Mouse (Mus musculus) c-Kit-positive CD71-negative TER-119-negative erythroid progenitor cells, embryonic 14.5 days (primary cell): ENCODE results near the gene Adamts4.
A peak's percentile ranks its signal among the peaks of the same experiment; 100 is the strongest.
"Not testable (repeated sequence)": the region's sequence is repeated elsewhere in the genome, so short reads cannot be mapped to it uniquely, and the experiment has no call there.

ENCODE experiments used
- DNase-seq: peaks from one replicate; pipeline ENCODE4 v3.0.0-alpha.2; 2013; ENCODE audit warnings: low read depth

The Adamts4 gene

DNA sequence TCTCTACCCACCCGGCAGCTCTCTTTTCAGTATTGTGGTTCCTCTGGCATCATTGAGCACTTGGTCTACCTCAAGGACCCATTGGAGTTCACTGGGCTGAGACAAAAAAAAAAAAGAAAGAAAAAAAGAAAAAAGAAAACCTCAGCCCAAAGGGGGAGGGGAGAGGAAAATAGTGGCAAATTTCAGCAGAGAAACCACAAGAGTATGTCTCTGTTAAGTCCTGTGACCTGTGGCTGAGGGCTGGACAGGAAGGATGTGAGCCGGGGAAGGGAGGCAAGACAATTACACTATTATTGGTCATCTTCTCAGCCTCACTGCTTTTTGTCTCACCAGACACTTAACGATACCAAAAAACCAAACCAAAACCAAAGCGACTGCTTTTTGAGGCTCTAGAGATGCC, 18.4 kb upstream of the Adamts4 start:
- no peak for DNase-seq

DNA sequence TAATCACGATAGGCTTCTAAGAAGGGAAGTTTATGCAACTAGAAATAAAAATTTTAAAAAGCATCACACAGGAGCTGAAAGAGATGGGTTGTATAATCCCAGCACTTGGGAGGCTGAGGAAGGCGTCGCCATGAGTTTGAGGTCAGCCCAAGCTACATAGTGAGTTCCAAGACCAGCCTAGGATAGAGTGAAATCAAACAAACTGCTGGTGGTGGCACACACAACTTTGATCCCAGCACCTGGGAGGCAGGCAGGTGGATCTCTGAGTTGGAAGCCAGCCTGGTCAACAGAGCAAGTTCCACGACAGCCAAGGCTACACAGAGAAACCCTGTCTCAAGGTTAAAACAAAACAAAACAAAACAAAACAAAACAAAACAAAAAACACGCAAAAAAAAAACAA, 17.9 kb upstream of the Adamts4 start:
- no peak for DNase-seq

- no peak for DNase-seq
Observed at GRCm38 (mm10) chr1:171232800-171233730, 17.2 kb upstream of the Adamts4 start.

GRCm38 (mm10) chr1:171234126-171234525, 16.1 kb upstream of the Adamts4 start, which contains the start of gene Fcer1g:
Gene Fcer1g, minus strand, starts transcription at chr1:171234365.
- no peak for DNase-seq

GRCm38 (mm10) chr1:171234538-171234937, 15.7 kb upstream of the Adamts4 start:
- no peak for DNase-seq

GRCm38 (mm10) chr1:171235791-171236190, 14.4 kb upstream of the Adamts4 start:
- no peak for DNase-seq

- no peak for DNase-seq
Observed at GRCm38 (mm10) chr1:171237438-171237837, 12.8 kb upstream of the Adamts4 start.

- no peak for DNase-seq
Observed at GRCm38 (mm10) chr1:171238463-171238862, 11.8 kb upstream of the Adamts4 start.

DNA sequence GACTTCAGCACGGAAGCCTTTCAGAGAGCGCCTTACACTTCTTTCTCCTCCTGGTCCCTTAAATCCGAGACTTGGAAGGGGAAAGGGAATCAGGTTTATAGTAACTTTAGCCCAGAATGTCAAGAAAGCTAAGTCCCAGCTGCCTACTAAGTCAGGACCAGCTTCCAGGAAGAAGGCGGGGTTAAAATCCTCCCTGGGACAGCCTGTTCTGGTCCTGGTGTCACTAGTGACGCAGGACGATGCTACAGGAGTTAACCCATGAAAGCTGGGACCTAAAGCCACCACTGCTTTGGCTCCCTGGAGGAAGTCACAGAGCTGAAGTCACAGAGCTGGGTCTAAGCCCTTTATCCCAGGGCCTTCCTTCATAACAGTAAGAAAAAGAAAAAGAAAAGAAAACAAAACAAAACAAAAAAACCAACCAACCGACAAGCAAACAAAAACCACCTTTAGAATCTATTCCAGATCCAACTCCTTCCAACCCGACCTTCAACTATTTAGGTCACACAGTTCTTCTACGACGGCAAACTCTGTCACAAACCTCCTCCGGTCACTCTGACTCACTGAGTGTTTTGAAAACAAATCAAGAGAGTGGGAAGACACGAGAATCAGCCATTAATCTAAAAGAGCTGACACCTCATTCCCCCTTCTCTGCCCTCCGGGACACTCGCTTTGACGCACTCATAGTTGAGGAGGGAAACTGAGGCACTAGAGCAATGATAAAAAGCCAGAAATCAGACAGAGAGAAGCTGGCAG, 10.1 kb upstream of the Adamts4 start:
- no peak for DNase-seq

DNA sequence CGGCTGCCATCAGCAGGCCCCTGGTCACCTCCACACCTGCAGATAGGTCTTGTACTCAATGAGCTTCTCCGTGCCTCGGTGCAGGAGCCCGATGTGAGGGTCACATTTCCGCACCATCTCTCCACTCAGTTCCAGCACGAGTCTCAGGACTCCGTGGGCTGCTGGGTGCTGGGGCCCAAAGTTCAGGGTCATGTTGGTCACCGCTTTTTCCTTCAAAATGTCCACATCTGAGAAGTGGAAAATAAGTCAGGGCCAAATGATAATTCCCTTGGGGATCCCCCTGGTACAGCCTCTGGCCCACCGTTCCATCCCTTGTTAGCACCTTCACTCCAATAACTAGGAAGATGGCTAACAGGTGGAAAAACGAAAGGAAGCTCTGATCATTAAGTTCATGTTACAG, 9.3 kb upstream of the Adamts4 start:
- DNase-seq = no peak

GRCm38 (mm10) chr1:171241952-171242351, 8.3 kb upstream of the Adamts4 start:
- DNase-seq = not testable (repeated sequence)

GRCm38 (mm10) chr1:171245353-171245752, 4.9 kb upstream of the Adamts4 start:
- DNase-seq = no peak

- peak; percentile 96 for DNase-seq
Observed at GRCm38 (mm10) chr1:171246709-171247452, 3.3 kb upstream of the Adamts4 start.

GRCm38 (mm10) chr1:171247453-171247841, 2.8 kb upstream of the Adamts4 start:
- DNase-seq = no peak

GRCm38 (mm10) chr1:171247916-171248315, 2.3 kb upstream of the Adamts4 start:
- no peak for DNase-seq

DNA sequence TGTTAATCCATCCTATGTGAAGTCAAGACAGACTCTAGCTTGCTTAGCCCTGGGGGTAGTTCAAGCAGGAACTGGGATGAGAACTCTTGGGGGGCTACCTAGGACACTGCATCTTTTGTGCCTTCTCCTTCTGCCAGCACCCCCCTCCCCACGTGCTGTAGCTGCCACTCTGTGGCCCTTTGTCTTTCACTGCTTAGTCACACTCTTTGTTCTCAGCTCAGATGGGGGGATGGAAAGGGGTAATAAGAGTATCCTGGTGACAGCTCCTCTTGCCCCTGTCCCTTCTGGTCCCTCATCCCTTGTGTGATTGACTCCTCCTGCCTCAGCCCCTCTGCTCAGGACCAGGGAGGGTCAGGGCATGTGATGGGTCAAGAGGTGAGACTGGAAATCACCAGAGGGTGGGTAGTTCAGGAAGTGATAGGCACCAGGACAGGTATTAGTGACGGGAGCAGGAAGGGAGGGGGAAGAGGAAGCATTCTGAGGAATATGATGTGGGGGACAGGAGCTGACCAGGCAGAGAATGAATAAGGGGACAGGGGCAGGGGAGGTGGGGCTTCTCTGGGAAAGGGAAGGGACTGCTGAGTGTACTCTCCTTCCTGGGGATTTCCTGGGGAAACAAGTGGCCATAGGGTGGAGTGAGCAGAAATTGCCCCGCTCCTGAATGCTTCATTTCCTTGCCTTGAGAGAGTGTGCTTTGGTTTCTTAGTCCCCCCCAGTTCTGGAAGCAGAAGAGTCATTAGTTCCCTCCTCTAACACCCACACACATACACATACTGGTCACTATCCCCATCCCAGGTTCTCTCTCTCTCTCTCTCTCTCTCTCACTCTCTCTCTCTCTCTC, 1.6 kb upstream of the Adamts4 start:
- DNase-seq = no peak

GRCm38 (mm10) chr1:171250680-171251593, 716 bp downstream of the Adamts4 start, which contains the start of gene Ndufs2:
Gene Ndufs2, minus strand, starts transcription at chr1:171251388.
- DNase-seq = no peak

- DNase-seq = no peak
Observed at GRCm38 (mm10) chr1:171251594-171252324, 1.5 kb downstream of the Adamts4 start.

DNA sequence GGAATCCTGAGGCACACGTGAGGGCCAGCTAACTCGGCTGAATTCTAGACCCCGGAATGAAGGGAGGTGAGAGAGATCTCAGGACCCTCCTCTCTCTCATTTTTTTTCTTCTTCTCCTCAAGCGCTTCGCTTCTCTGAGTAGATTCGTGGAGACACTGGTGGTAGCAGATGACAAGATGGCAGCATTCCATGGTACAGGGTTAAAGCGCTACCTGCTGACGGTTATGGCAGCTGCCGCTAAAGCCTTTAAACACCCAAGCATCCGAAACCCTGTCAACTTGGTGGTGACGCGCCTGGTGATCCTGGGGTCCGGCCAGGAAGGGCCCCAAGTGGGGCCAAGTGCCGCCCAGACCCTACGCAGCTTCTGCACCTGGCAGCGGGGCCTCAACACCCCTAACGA, 2.2 kb downstream of the Adamts4 start:
- no peak for DNase-seq
